Mouse (Mus musculus): ENCODE results near the gene H3f3b. TPM values are rescaled to one million over a fixed set of nuclear protein-coding genes. Genes with fewer than 3 reads are reported as not detected.
A peak's percentile ranks its signal among the peaks of the same experiment; 100 is the strongest.
"Not testable (repeated sequence)": the region's sequence is repeated elsewhere in the genome, so short reads cannot be mapped to it uniquely, and the experiment has no call there.

Gene H3f3b
- polyA plus RNA-seq, 1 experiment from 2014 or later, result 1,357 TPM

GRCm38 (mm10) chr11:116023771-116024355, 3.9 kb downstream of the H3f3b start:
- no peaks in the 10 kb centered on the region for H3K9me3 ChIP-seq (ENCODE audit: control insufficient read depth, low read length)
- peak overlapping the region; percentile 98 for H3K27ac ChIP-seq (replicated peaks)
- no peaks in the 10 kb centered on the region for H3K4me1 ChIP-seq (replicated peaks; ENCODE audit: control insufficient read depth, insufficient read depth)
- peak; percentile 85 for DNase-seq (ENCODE audit: low spot score)
- peak overlapping the region; percentile 44 for H3K4me2 ChIP-seq (replicated peaks; ENCODE audit: low read depth)
- ATAC-seq (ENCODE audit: low FRiP score, low TSS enrichment), result peak; percentile 50
- H3K9ac ChIP-seq (ENCODE audit: low read length), result peak overlapping the region; percentile 99
- TF ChIP-seq EP300 (optimal IDR thresholded peaks at IDR 0.05), result no peak
- peak; percentile 80 for TF ChIP-seq CTCF (IDR thresholded peaks at IDR 0.05; ENCODE audit: low read depth)
- H3K4me3 ChIP-seq (ENCODE audit: low read depth, low read length), result peak overlapping the region; percentile 89
- H3K36me3 ChIP-seq (ENCODE audit: control insufficient read depth, insufficient read depth, low read length), result peaks cover 9% of the 10 kb centered on the region
- no peaks in the 10 kb centered on the region for H3K27me3 ChIP-seq (ENCODE audit: control insufficient read depth, insufficient read depth, low read length)
- WGBS, result under 1% methylated on average over 54 of the region's 57 CpGs

GRCm38 (mm10) chr11:116023074-116023770, 4.5 kb downstream of the H3f3b start:
- WGBS, result 1% methylated on average over 18 of the region's 18 CpGs
- ATAC-seq (ENCODE audit: low FRiP score, low TSS enrichment); H3K36me3 ChIP-seq (ENCODE audit: control insufficient read depth, insufficient read depth, low read length); H3K4me1 ChIP-seq (replicated peaks; ENCODE audit: control insufficient read depth, insufficient read depth); H3K9me3 ChIP-seq (ENCODE audit: control insufficient read depth, low read length); H3K27me3 ChIP-seq (ENCODE audit: control insufficient read depth, insufficient read depth, low read length); DNase-seq (ENCODE audit: low spot score): not testable (repeated sequence)
- H3K9ac ChIP-seq (ENCODE audit: low read length), result peak overlapping the region; percentile 99
- peak overlapping the region; percentile 98 for H3K27ac ChIP-seq (replicated peaks)
- H3K4me2 ChIP-seq (replicated peaks; ENCODE audit: low read depth), result peak overlapping the region; percentile 44
- H3K4me3 ChIP-seq (ENCODE audit: low read depth, low read length), result peak overlapping the region; percentile 89

GRCm38 (mm10) chr11:116022256-116022780, 5.4 kb downstream of the H3f3b start:
- TF ChIP-seq CTCF (IDR thresholded peaks at IDR 0.05; ENCODE audit: low read depth) (no peak), EP300 (optimal IDR thresholded peaks at IDR 0.05) (peak; percentile 2)
- Histone ChIP-seq H3K36me3 (ENCODE audit: control insufficient read depth, insufficient read depth, low read length) (peaks cover 9% of the 10 kb centered on the region), H3K4me3 (ENCODE audit: low read depth, low read length) (peak overlapping the region; percentile 40), H3K9me3 (ENCODE audit: control insufficient read depth, low read length) (no peaks in the 10 kb centered on the region), H3K4me2 (replicated peaks; ENCODE audit: low read depth) (peak overlapping the region; percentile 53), H3K27ac (replicated peaks) (no peak overlapping the region), H3K9ac (ENCODE audit: low read length) (peak overlapping the region; percentile 47), H3K4me1 (replicated peaks; ENCODE audit: control insufficient read depth, insufficient read depth) (no peaks in the 10 kb centered on the region), H3K27me3 (ENCODE audit: control insufficient read depth, insufficient read depth, low read length) (no peaks in the 10 kb centered on the region)
- 28% methylated on average over 4 of the region's 4 CpGs for WGBS
- no peak for DNase-seq (ENCODE audit: low spot score)
- ATAC-seq (ENCODE audit: low FRiP score, low TSS enrichment), result no peak

- peaks cover 9% of the 10 kb centered on the region for H3K36me3 ChIP-seq (ENCODE audit: control insufficient read depth, insufficient read depth, low read length)
- DNase-seq (ENCODE audit: low spot score) (no peak), ATAC-seq (ENCODE audit: low FRiP score, low TSS enrichment) (no peak)
- H3K4me3 ChIP-seq (ENCODE audit: low read depth, low read length), result peak overlapping the region; percentile 40
- H3K9ac ChIP-seq (ENCODE audit: low read length), result no peak overlapping the region
- H3K4me1 ChIP-seq (replicated peaks; ENCODE audit: control insufficient read depth, insufficient read depth), result no peaks in the 10 kb centered on the region
- 0 out of 2 replicates have a peak overlapping the region, but pooled peaks have one; percentile 5 for H3K27ac ChIP-seq (replicated peaks)
- TF ChIP-seq CTCF (IDR thresholded peaks at IDR 0.05; ENCODE audit: low read depth) (no peak), EP300 (optimal IDR thresholded peaks at IDR 0.05) (peak; percentile 25)
- 50% methylated on average over 6 of the region's 6 CpGs for WGBS
- no peaks in the 10 kb centered on the region for H3K27me3 ChIP-seq (ENCODE audit: control insufficient read depth, insufficient read depth, low read length)
- H3K4me2 ChIP-seq (replicated peaks; ENCODE audit: low read depth), result peak overlapping the region; percentile 25; the same call in 1 of the 2 replicates
- H3K9me3 ChIP-seq (ENCODE audit: control insufficient read depth, low read length), result no peaks in the 10 kb centered on the region
These were observed 6.2 kb downstream of the H3f3b start for GRCm38 (mm10) chr11:116021328-116022220.

- Histone ChIP-seq H3K36me3 (ENCODE audit: control insufficient read depth, insufficient read depth, low read length) (peaks cover 9% of the 10 kb centered on the region), H3K27ac (replicated peaks) (no peak overlapping the region), H3K4me2 (replicated peaks; ENCODE audit: low read depth) (no peak overlapping the region), H3K4me1 (replicated peaks; ENCODE audit: control insufficient read depth, insufficient read depth) (no peaks in the 10 kb centered on the region), H3K9me3 (ENCODE audit: control insufficient read depth, low read length) (no peaks in the 10 kb centered on the region), H3K9ac (ENCODE audit: low read length) (no peak overlapping the region), H3K27me3 (ENCODE audit: control insufficient read depth, insufficient read depth, low read length) (no peaks in the 10 kb centered on the region), H3K4me3 (ENCODE audit: low read depth, low read length) (no peak overlapping the region)
- WGBS, result 36% methylated on average over 1 of the region's 1 CpGs
- DNase-seq (ENCODE audit: low spot score) (no peak), ATAC-seq (ENCODE audit: low FRiP score, low TSS enrichment) (no peak)
- peak; percentile 57 for TF ChIP-seq CTCF (IDR thresholded peaks at IDR 0.05; ENCODE audit: low read depth)
- no peak for TF ChIP-seq EP300 (optimal IDR thresholded peaks at IDR 0.05)
These were observed 7.2 kb downstream of the H3f3b start for GRCm38 (mm10) chr11:116020519-116020922.

Data from stomach, postnatal 0 days (tissue).